Mouse (Mus musculus): Measurements from ENCODE around the gene Mnat1. TPM values are rescaled to one million over a fixed set of nuclear protein-coding genes. Genes with fewer than 3 reads are reported as not detected.
"Not testable (repeated sequence)": the region's sequence is repeated elsewhere in the genome, so short reads cannot be mapped to it uniquely, and the experiment has no call there.

Mnat1 gene
- polyA plus RNA-seq, 1 experiment, result 6.4 TPM

DNA sequence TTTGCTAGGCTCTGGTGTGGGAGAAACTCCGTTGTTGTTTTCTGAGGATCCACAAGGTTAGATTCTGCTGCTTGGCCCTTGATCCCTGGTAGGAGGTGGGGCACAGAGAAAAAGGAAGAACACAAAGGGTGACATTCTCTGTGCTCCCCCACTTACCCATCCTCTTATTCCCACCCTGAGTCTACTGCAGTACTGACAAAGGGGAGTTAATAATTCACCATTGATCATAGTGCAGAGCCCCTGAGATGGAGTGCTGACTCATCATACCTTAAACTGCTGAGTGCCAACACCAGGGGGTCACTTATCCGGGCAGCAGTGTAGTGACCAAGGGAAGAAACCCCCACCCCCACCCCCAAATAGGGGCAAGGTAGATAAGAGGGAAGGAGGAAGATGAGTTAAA lies 28.9 kb upstream of the Mnat1 start:
- H3K4me1 ChIP-seq (ENCODE audit: control insufficient read depth, insufficient read depth, low read length), result no peaks in the 10 kb centered on the region
- TF ChIP-seq POLR2A (IDR thresholded peaks at IDR 0.05; ENCODE audit: borderline replicate concordance, extremely low read depth, low read depth, low read length) (no peak), CTCF (IDR thresholded peaks at IDR 0.05; ENCODE audit: insufficient read depth, low read length) (no peak)
- no peak for DNase-seq
- WGBS, result 47% methylated on average over 2 of the region's 2 CpGs
- H3K4me3 ChIP-seq (replicated peaks; ENCODE audit: extremely low read depth, low read depth, low read length), result no peak overlapping the region

DNA sequence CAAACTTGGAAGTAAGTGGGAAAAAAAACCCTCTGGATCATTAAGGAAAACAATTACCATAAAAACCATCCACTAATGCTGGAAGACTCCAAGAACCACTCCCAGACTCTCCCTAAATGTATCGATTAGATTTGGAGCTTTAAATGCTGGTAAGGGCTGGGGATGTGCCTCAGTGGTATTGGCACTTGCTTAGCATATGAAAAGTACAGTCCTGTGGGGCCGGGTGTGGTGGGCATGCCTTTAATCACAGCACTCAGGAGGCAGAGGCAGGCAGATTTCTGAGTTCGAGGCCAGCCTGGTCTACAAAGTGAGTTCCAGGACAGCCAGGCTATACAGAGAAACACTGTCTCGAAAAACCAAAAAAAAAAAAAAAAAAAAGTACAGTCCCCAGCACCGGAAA lies 27.3 kb upstream of the Mnat1 start:
- H3K4me3 ChIP-seq (replicated peaks; ENCODE audit: extremely low read depth, low read depth, low read length); DNase-seq; H3K4me1 ChIP-seq (ENCODE audit: control insufficient read depth, insufficient read depth, low read length): not testable (repeated sequence)
- 93% methylated on average over 5 of the region's 5 CpGs for WGBS

DNA sequence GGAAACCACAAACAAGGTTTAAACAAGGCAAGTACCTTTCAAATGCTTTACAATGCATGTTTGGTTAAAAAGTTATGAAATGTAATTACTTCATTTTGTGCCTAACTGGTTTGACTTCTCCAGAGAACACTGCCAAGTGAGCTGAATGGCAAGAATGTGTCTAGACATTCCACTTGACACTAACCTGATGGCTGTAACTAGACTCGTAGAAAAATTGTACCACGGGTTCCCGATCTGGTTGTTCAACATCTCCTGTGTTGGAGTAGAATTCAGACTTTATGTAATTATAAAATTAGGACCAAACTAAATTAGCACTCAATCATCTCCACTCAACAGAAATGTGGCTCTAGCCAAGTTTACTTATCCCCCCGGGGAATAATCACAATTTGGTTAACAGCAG lies 24.9 kb upstream of the Mnat1 start:
- DNase-seq, result no peak
- H3K4me1 ChIP-seq (ENCODE audit: control insufficient read depth, insufficient read depth, low read length), result no peaks in the 10 kb centered on the region
- H3K4me3 ChIP-seq (replicated peaks; ENCODE audit: extremely low read depth, low read depth, low read length), result no peak overlapping the region
- no peak for TF ChIP-seq POLR2A (IDR thresholded peaks at IDR 0.05; ENCODE audit: borderline replicate concordance, extremely low read depth, low read depth, low read length)
- no peak for TF ChIP-seq CTCF (IDR thresholded peaks at IDR 0.05; ENCODE audit: insufficient read depth, low read length)
- 48% methylated on average over 4 of the region's 4 CpGs for WGBS

DNA sequence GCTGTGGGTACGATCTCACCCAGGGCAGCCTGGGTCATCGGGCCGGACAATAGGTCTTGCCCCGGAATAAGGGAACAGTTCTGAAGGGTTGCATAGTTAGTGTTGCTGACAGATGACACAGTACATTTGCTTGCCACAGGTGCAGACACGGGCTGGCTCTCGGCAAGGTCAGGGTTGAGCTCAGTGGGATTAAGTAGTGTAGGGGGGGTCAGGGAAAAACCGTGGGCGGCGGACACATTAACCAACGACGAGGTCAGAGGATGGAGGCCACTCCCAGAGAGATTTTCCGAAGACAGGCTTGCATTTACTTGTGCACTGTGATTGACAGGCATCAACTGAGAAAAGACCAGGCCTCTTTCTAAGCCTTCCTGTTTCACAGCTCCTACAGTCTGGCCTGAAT lies 19.8 kb upstream of the Mnat1 start:
- Histone ChIP-seq H3K4me3 (replicated peaks; ENCODE audit: extremely low read depth, low read depth, low read length) (no peak overlapping the region), H3K4me1 (ENCODE audit: control insufficient read depth, insufficient read depth, low read length) (no peaks in the 10 kb centered on the region)
- TF ChIP-seq POLR2A (IDR thresholded peaks at IDR 0.05; ENCODE audit: borderline replicate concordance, extremely low read depth, low read depth, low read length), result no peak
- TF ChIP-seq CTCF (IDR thresholded peaks at IDR 0.05; ENCODE audit: insufficient read depth, low read length), result no peak
- DNase-seq, result no peak
- WGBS, result 89% methylated on average over 12 of the region's 12 CpGs

DNA sequence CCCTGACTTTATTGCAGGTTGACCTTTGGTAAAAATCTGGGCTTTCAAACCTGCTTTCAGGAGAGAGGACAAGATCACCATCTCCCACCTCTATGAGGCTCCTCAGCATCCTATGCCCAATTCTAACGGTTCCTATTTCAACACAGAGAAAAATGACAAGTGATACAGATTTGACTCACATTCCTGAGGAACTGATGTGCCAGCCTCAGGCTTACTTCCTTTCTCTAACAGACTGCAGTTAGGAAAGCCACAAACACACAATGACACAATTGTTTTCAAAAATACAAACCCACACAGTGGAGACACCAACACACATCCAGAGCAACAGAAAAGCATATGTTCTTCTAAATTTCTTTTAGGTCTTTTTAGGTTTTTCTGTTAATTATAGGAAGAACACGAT lies 15.7 kb upstream of the Mnat1 start:
- no peak for DNase-seq
- TF ChIP-seq POLR2A (IDR thresholded peaks at IDR 0.05; ENCODE audit: borderline replicate concordance, extremely low read depth, low read depth, low read length) (no peak), CTCF (IDR thresholded peaks at IDR 0.05; ENCODE audit: insufficient read depth, low read length) (no peak)
- Histone ChIP-seq H3K4me1 (ENCODE audit: control insufficient read depth, insufficient read depth, low read length) (no peaks in the 10 kb centered on the region), H3K4me3 (replicated peaks; ENCODE audit: extremely low read depth, low read depth, low read length) (no peak overlapping the region)
- WGBS, result 67% methylated on average over 2 of the region's 2 CpGs

DNA sequence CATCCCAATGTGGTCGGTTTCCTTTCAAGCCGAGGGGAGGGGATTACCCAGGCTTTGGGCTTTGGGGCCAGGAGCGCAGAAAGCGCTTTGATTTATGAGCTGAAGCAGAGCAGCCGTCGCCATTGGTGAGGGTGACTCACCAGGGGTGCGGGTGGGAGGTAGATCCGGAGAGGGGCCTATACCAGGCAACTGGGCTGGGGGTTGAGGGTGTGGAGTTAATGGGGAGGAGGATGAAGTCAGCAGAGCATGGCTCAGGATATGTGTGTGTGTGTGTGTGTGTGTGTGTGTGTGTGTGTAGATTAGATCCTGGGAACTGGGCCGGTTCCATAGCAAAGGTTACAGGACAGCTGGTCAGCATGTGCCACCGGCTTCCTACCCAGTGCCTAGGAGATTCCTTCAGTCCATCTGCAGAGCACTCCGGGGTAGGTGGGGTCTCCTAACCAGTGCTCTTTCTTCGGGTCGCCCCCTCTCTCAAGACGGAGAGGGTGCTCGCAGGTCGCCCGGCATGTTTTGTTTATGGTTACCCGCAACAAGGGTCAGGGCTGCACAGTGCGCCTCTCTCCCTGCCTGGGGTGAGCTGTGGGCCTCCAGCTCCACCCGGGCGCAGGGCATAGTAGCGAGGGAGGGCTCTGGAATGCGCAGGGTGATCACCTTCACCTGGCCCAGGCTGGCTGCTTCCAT lies 12.9 kb upstream of the Mnat1 start:
- 21% methylated on average over 23 of the region's 23 CpGs for WGBS
- Histone ChIP-seq H3K4me3 (replicated peaks; ENCODE audit: extremely low read depth, low read depth, low read length) (no peak overlapping the region), H3K4me1 (ENCODE audit: control insufficient read depth, insufficient read depth, low read length) (no peaks in the 10 kb centered on the region; the same call in 1 of the 2 replicates)
- TF ChIP-seq POLR2A (IDR thresholded peaks at IDR 0.05; ENCODE audit: borderline replicate concordance, extremely low read depth, low read depth, low read length) (no peak), CTCF (IDR thresholded peaks at IDR 0.05; ENCODE audit: insufficient read depth, low read length) (no peak)
- DNase-seq, result peak; percentile 16

DNA sequence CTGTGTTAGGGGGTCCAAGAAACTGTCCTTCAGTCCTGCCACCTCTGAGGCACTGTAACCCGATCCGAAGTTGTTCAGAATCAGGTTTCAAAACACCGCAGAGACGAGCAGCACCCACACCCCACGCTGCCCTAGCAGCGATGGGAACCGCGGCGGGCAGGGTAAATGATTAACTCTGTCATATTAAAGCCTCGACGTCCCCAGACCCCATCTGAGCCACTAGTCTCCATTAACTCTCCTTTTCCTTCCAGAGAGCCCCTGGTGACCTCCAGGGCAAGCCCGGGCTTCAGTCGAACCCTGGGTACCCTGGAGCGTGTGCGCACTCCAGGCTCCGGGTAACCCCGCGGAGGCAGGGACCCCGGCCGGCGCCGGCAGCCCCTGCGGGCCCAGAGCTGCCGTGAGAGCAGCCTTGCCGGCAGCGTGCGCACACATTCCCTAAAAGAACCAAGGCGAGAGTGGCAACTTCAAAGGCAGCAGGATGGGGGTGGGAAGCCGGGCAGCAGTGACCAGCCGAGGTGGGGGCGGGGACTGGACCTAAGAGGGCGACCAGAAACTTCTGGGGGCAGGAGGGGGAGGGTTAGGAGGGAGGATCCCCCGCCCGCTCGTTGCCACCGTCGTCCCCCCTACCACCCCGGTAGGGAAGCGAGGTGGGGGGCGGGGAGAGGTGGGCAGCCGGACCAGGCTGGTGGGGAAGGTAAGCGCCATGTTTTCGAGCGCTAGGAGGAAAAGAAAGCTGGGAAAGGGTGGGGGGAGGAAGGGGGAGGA lies 11.8 kb upstream of the Mnat1 start:
- TF ChIP-seq CTCF (IDR thresholded peaks at IDR 0.05; ENCODE audit: insufficient read depth, low read length), result no peak
- no peak for TF ChIP-seq POLR2A (IDR thresholded peaks at IDR 0.05; ENCODE audit: borderline replicate concordance, extremely low read depth, low read depth, low read length)
- DNase-seq, result peak; percentile 27
- Histone ChIP-seq H3K4me1 (ENCODE audit: control insufficient read depth, insufficient read depth, low read length) (no peaks in the 10 kb centered on the region; the same call in 1 of the 2 replicates), H3K4me3 (replicated peaks; ENCODE audit: extremely low read depth, low read depth, low read length) (peak overlapping the region; percentile 50)
- WGBS, result 1% methylated on average over 44 of the region's 44 CpGs

DNA sequence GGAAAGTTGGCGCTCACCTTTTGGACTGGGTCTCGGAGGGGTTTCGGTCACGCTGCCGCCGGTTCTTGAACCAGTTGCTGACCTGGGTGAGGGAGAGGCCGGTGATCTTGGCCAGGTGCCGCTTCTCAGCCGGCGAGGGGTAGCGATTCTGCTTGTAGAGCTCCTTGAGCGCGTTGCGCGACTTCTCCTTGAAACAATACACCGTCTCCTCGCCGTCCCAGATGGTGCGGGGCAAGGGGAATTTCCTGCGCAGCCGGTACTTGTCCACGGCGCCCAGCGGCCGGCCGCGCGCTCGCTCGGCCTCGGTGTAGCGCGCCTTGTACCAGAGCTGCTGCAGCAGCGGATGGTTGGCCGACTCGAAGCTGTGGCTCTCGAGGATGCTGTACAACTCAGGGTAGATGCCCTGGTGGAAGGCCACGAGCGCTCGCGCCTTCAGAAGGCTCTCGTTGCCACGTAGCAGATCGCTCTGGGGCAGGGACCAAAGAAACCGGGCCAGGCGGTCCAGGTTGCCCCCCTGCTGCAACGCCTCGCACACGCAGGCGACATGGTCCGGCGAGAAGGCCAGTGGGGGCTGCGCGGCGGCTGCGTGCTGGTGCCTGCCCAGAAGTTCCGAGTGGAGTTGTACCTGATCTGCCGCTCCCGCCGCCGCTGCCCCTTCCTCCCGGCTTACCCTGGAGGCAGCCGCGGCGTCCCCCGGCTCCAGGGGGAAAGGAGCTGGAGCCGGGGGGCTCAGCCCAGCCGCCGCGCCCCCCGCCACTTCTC lies 11.0 kb upstream of the Mnat1 start:
- H3K4me3 ChIP-seq (replicated peaks; ENCODE audit: extremely low read depth, low read depth, low read length), result peak overlapping the region; percentile 50
- TF ChIP-seq POLR2A (IDR thresholded peaks at IDR 0.05; ENCODE audit: borderline replicate concordance, extremely low read depth, low read depth, low read length) (no peak), CTCF (IDR thresholded peaks at IDR 0.05; ENCODE audit: insufficient read depth, low read length) (no peak)
- no peaks in the 10 kb centered on the region; the same call in 1 of the 2 replicates for H3K4me1 ChIP-seq (ENCODE audit: control insufficient read depth, insufficient read depth, low read length)
- peak; percentile 47 for DNase-seq
- under 1% methylated on average over 70 of the region's 71 CpGs for WGBS

DNA sequence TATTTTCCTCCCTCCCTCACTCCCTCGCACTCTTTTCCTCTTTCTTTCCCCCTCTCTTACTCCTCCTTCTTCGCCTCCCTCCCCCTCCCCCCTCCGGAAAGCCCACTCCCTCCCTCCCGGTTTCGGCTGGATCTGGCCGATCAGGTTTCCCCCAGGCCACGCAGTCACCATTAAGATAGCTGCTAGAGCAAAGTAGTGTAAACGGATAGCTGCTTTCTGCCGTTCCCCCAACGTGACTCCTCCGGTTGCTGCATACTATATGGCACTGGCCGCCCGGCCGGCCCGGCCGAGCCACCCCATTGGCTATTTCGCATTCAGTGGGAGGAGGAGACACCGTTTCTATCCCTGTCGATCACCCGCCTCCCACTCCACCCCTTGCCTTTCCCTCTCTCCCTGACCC lies 10.3 kb upstream of the Mnat1 start, which contains the start of gene Six4:
Gene Six4, minus strand, starts transcription at position 261 of the 400 bp plus-strand sequence.
- Histone ChIP-seq H3K4me3 (replicated peaks; ENCODE audit: extremely low read depth, low read depth, low read length) (peak within 1 kb of the TSS; percentile 50), H3K4me1 (ENCODE audit: control insufficient read depth, insufficient read depth, low read length) (no peaks in the 10 kb centered on the region; the same call in 1 of the 2 replicates)
- under 1% methylated on average over 16 of the region's 20 CpGs for WGBS
- DNase-seq, result peak; percentile 49
- TF ChIP-seq CTCF (IDR thresholded peaks at IDR 0.05; ENCODE audit: insufficient read depth, low read length) (no peak), POLR2A (IDR thresholded peaks at IDR 0.05; ENCODE audit: borderline replicate concordance, extremely low read depth, low read depth, low read length) (peak; percentile 44; the same call in 1 of the 2 replicates)
